Mouse (Mus musculus): ENCODE measurements at regions not wholly inside any gene's neighbourhood (a gene's known extent, or its start where the extent isn't known, plus 50 kb on each side); places are given as distances from the start of the nearest gene placed in this dataset.

DNA sequence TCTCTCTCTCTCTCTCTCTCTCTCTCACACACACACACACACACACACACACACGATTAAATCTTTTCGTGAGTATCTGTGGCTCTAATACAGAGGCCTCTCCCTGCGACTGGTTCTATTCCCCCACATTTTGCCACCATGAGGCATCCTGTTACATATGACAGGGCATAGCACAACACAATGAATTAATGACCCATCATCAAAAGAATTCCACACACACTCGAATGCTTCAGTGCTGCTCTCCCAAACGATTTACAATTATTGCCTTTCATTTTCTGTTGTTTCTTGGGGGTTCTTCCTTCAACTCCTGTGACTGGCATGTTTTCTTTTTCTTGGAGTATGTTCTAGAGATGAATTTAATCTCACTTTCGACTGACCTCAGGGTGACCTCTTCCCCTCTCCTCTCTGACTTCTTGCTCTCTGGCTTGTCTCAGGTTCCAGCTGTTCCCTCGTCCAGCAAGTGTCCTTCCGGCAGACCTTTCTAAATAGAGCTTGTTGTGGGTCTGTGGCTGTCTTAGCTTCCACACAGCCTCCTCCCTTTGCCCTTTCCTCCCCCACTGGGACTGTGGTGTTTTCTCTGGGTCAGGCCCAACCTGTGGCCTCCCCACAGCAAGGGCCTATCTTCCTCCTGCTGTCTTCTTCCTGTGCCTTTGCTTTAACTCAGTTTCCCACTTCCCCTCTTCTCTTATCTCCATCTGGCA lies 124.1 kb upstream of the Ccdc122 start:
- TF ChIP-seq HCFC1 (IDR thresholded peaks at IDR 0.05; ENCODE audit: borderline replicate concordance, insufficient read depth, low read length): no peak
- TF ChIP-seq CHD2 (IDR thresholded peaks at IDR 0.05; ENCODE audit: low read depth, low read length): no peak
- no peak for TF ChIP-seq ZC3H11A (IDR thresholded peaks at IDR 0.05; ENCODE audit: borderline replicate concordance, low read depth, low read length)
- no peak for TF ChIP-seq ZNF384 (IDR thresholded peaks at IDR 0.05; ENCODE audit: low read depth, low read length)
